Mouse (Mus musculus): ENCODE measurements around the gene Nmd3. TPM values are rescaled to one million over a fixed set of nuclear protein-coding genes. Genes with fewer than 3 reads are reported as not detected.

The Nmd3 gene
- 106 and 109 TPM in 2 replicates for polyA plus RNA-seq (2016; fragmentation: Nextera tagmentation; extraction: Ambion mirVana)

DNA sequence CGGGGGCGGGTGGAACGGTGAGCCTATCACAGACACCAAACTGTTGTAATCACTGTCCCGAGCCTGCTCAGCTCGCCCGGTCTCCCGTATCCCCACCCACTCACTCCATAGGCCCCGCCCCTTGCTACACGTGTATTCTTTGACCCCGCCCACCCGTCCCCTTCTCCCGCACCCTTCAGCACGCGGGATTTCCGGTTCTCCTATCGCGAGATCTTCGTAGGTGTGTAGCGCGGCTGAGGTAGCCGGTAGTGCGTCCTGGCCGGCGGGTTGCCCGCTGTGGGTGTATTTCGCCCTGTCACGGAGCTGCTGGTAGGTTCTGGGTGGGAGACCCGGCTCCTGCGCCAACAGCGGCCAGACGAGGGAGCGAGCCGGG is at the start of gene Nmd3:
Nmd3 (plus strand) TSS at position 172 of the 373 bp plus-strand sequence.
- H3K9me3 ChIP-seq = no peaks in the 10 kb centered on the region
- peak within 1 kb of the TSS; percentile 96 for H3K4me3 ChIP-seq
- ATAC-seq (ENCODE audit: low FRiP score, low read depth) = peak; percentile 96
- under 1% methylated on average over 33 of the region's 33 CpGs for WGBS
- H3K9ac ChIP-seq (replicated peaks) = peak within 1 kb of the TSS; percentile 93
- H3K27me3 ChIP-seq = no peaks in the 10 kb centered on the region
- H3K4me2 ChIP-seq (replicated peaks) = peak within 1 kb of the TSS; percentile 70
- H3K27ac ChIP-seq (replicated peaks) = peak within 1 kb of the TSS; percentile 91
- H3K4me1 ChIP-seq = peaks cover 16% of the 10 kb centered on the region
- no peaks in the 10 kb centered on the region for H3K36me3 ChIP-seq

DNA sequence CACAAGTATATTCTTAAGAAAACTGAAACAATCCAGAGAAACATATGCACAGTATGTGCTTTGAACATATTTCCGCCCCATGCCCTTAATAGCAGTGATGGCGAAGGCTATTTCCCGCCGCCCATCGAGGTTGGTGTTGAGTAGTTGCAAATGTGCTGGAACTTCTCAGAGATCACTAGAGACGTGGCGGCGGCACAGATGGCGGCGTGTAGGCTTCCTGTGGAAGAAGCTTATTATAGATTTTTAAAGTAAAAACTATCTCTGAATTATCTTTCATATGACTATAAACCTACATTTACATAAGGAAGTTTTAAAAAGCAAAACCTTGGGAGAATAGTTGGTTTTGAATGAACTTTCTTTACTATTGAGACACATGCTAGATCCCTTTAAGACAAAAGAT is 48.4 kb upstream of the Nmd3 start:
- Histone ChIP-seq H3K36me3 (no peaks in the 10 kb centered on the region), H3K4me2 (replicated peaks) (no peak overlapping the region), H3K9me3 (no peaks in the 10 kb centered on the region), H3K27me3 (no peaks in the 10 kb centered on the region), H3K4me1 (no peaks in the 10 kb centered on the region), H3K27ac (replicated peaks) (no peak overlapping the region), H3K4me3 (no peak overlapping the region), H3K9ac (replicated peaks) (no peak overlapping the region)
- ATAC-seq (ENCODE audit: low FRiP score, low read depth) = no peak
- 96% methylated on average over 10 of the region's 10 CpGs for WGBS

- no peaks in the 10 kb centered on the region for H3K36me3 ChIP-seq
- no peak overlapping the region for H3K4me3 ChIP-seq
- no peak overlapping the region for H3K27ac ChIP-seq (replicated peaks)
- no peaks in the 10 kb centered on the region for H3K4me1 ChIP-seq
- no peaks in the 10 kb centered on the region for H3K9me3 ChIP-seq
- no peak overlapping the region for H3K4me2 ChIP-seq (replicated peaks)
- ATAC-seq (ENCODE audit: low FRiP score, low read depth) = no peak
- 94% methylated on average over 3 of the region's 3 CpGs for WGBS
- H3K27me3 ChIP-seq = no peaks in the 10 kb centered on the region
- no peak overlapping the region for H3K9ac ChIP-seq (replicated peaks)
These were observed 47.6 kb upstream of the Nmd3 start for GRCm38 (mm10) chr3:69674206-69674605.

- 88% methylated on average over 1 of the region's 1 CpGs for WGBS
- H3K27me3 ChIP-seq = no peaks in the 10 kb centered on the region
- H3K4me1 ChIP-seq = no peaks in the 10 kb centered on the region
- ATAC-seq (ENCODE audit: low FRiP score, low read depth) = no peak
- H3K9ac ChIP-seq (replicated peaks) = no peak overlapping the region
- no peaks in the 10 kb centered on the region for H3K9me3 ChIP-seq
- no peak overlapping the region for H3K4me3 ChIP-seq
- H3K36me3 ChIP-seq = no peaks in the 10 kb centered on the region
- H3K4me2 ChIP-seq (replicated peaks) = no peak overlapping the region
- H3K27ac ChIP-seq (replicated peaks) = no peak overlapping the region
These were observed 32.0 kb upstream of the Nmd3 start for GRCm38 (mm10) chr3:69689791-69690190.

DNA sequence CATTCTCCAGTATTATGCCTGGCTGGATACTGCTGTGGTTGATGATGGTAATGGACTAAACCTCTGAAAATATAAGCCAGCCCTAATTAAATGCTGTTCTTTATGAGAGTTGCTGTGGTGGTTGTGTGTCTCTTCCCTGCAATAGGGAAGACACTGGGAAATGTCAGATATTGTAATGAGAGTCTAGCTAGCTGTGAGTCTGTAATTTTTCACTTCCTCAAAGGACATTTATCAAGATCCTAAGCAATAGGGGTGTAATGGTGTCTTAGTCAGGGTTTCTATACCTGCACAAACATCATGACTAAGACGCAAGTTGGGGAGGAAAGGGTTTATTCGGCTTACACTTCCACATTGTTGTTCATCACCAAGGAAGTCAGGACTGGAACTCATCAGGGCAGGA is 30.8 kb upstream of the Nmd3 start:
- no peaks in the 10 kb centered on the region for H3K9me3 ChIP-seq

GRCm38 (mm10) chr3:69699851-69700500 is 21.8 kb upstream of the Nmd3 start:
- Histone ChIP-seq H3K27me3 (no peaks in the 10 kb centered on the region), H3K4me3 (no peak overlapping the region), H3K9ac (replicated peaks) (no peak overlapping the region), H3K9me3 (no peaks in the 10 kb centered on the region), H3K27ac (replicated peaks) (no peak overlapping the region), H3K36me3 (no peaks in the 10 kb centered on the region), H3K4me1 (peaks cover 4% of the 10 kb centered on the region; the same call in 1 of the 2 replicates), H3K4me2 (replicated peaks) (no peak overlapping the region)
- WGBS = 53% methylated on average over 6 of the region's 6 CpGs
- no peak for ATAC-seq (ENCODE audit: low FRiP score, low read depth)

More for the DNA sequence above, 30.8 kb upstream of the Nmd3 start:
- no peak overlapping the region for H3K4me2 ChIP-seq (replicated peaks)
- no peaks in the 10 kb centered on the region for H3K27me3 ChIP-seq
- no peak overlapping the region for H3K9ac ChIP-seq (replicated peaks)
- no peak for ATAC-seq (ENCODE audit: low FRiP score, low read depth)
- no peak overlapping the region for H3K27ac ChIP-seq (replicated peaks)
- no peaks in the 10 kb centered on the region for H3K4me1 ChIP-seq
- WGBS = 97% methylated on average over 2 of the region's 2 CpGs
- no peak overlapping the region for H3K4me3 ChIP-seq
- no peaks in the 10 kb centered on the region for H3K36me3 ChIP-seq

DNA sequence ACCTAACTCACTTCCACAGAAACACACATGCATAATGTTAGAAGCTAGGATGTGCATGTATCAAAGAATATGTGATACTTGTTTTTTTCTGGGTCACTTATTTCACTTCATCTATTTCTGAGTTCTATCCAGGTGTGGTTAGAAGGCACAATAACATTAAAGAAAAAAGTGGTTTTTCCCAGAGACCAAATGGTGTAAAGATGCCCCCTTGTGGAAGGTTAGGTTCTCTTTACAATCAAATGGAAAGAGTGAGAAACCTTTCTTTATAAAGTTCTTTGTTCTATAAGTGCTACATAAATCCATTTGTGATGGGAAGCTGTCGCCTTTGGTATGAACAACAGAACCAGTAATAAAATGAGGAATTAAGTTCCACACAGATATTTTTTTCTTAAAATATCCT is 19.9 kb upstream of the Nmd3 start:
- H3K4me1 ChIP-seq = peaks cover 4% of the 10 kb centered on the region; the same call in 1 of the 2 replicates
- no peak overlapping the region for H3K4me2 ChIP-seq (replicated peaks)
- H3K9me3 ChIP-seq = no peaks in the 10 kb centered on the region
- no peaks in the 10 kb centered on the region for H3K36me3 ChIP-seq
- no peak overlapping the region for H3K9ac ChIP-seq (replicated peaks)
- no peak overlapping the region for H3K4me3 ChIP-seq
- WGBS = 43% methylated on average over 1 of the region's 1 CpGs
- no peaks in the 10 kb centered on the region for H3K27me3 ChIP-seq
- no peak overlapping the region for H3K27ac ChIP-seq (replicated peaks)
- ATAC-seq (ENCODE audit: low FRiP score, low read depth) = no peak

DNA sequence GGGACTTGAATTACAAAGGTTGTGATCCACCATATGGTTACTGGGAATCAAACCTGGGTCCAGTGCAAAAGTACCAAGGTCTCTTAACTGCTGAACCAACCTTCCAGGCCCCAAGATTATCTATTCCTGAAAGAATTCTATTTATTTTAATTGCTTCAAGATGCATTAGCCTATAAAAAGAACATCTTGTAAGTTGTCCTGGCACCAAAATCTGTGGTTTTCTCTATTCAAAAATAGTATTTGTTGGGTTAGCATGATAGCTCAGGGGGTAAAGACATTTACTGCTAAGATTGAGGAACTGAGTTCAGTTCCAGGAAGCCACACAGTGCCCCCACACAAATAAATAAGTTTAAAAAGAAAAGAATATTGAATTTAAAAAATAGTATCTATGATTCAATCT is 19.4 kb upstream of the Nmd3 start:
- Histone ChIP-seq H3K36me3 (no peaks in the 10 kb centered on the region), H3K27me3 (no peaks in the 10 kb centered on the region), H3K4me1 (peaks cover 4% of the 10 kb centered on the region; the same call in 1 of the 2 replicates), H3K27ac (replicated peaks) (no peak overlapping the region), H3K9me3 (no peaks in the 10 kb centered on the region), H3K4me3 (no peak overlapping the region), H3K9ac (replicated peaks) (no peak overlapping the region), H3K4me2 (replicated peaks) (no peak overlapping the region)
- no peak for ATAC-seq (ENCODE audit: low FRiP score, low read depth)

DNA sequence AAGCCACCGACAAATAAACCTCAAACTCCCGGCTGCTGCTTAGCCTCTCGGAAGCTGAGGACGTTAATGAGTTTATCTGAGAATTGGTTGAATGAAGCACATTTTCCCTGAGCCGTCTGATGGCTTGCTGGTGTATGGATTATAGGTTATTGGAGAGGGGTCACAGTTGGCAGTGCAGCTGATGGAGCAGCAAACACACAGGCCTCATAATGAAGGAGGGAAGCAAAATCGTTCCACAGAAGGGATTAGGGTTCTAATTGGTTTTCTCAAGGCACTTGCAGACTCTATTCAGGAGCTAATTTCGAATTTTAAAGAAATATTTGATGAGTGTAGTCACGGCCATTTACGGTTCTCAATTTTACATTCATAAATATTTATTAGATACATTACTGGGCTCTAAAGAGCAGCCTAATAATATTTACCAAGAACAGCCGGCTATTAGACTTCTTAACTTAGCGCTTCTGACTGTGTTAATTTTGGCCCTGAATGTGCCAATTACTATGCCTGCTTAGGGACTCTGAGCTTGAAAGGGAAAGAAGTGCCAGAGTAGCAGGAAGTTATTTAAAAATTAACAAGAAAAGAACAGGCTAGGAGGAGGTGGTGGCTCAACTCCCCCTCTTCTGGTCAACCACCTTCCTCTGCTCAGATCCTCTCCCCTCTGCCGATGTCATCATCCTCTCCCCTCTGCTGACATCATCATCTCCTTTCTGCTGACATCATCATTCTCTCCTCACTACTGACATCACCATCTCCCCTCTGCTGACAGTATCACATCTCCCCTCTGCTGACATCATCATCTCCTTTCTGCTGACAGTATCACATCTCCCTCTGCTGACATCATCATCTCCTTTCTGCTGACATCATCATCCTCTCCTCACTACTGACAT is 12.5 kb upstream of the Nmd3 start:
- ATAC-seq (ENCODE audit: low FRiP score, low read depth) = peak; percentile 88
- WGBS = 26% methylated on average over 12 of the region's 12 CpGs
- no peak overlapping the region for H3K4me2 ChIP-seq (replicated peaks)
- peaks cover 20% of the 10 kb centered on the region for H3K4me1 ChIP-seq
- H3K9me3 ChIP-seq = no peaks in the 10 kb centered on the region
- H3K27ac ChIP-seq (replicated peaks) = peak overlapping the region; percentile 39
- no peaks in the 10 kb centered on the region for H3K36me3 ChIP-seq
- no peak overlapping the region for H3K9ac ChIP-seq (replicated peaks)
- H3K4me3 ChIP-seq = no peak overlapping the region
- H3K27me3 ChIP-seq = no peaks in the 10 kb centered on the region; the same call in 1 of the 2 replicates

DNA sequence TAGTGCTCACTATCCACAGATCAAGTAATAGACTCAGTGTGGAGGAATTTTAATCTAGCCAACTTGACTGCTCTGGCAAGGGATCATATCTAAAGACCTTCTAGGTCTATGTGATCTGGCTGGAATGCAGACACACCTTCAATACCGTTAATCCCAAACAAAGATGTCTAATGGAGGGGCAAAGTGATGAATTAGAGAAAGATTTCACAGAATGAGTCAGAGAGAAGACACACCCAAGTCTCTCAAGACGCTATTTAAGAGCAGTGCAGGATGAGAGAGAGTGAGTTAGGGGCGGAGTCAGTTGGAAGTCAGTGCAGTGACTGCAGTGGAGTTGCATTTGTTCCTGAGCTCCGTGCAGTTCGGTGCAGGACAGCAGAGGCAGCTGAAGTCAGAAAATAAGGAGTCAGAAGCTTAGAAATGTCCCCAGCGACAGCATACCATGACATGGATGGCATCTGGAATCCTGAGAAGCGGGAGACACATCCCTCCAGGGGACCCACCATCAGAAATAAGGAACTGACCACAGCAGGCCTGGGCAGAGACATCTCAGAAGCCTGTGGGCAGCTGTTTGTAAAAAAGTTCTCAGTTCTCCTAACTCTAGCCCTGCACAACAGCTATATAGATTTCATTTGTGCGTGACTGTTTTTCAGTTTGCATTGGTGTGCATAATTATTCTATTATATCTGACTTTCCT is 9.7 kb upstream of the Nmd3 start:
- Histone ChIP-seq H3K27me3 (no peaks in the 10 kb centered on the region; the same call in none of the 2 replicates), H3K4me2 (replicated peaks) (no peak overlapping the region), H3K4me3 (no peak overlapping the region), H3K9me3 (no peaks in the 10 kb centered on the region), H3K9ac (replicated peaks) (no peak overlapping the region), H3K4me1 (peaks cover 20% of the 10 kb centered on the region), H3K27ac (replicated peaks) (no peak overlapping the region), H3K36me3 (no peaks in the 10 kb centered on the region)
- ATAC-seq (ENCODE audit: low FRiP score, low read depth) = no peak
- 50% methylated on average over 8 of the region's 8 CpGs for WGBS

DNA sequence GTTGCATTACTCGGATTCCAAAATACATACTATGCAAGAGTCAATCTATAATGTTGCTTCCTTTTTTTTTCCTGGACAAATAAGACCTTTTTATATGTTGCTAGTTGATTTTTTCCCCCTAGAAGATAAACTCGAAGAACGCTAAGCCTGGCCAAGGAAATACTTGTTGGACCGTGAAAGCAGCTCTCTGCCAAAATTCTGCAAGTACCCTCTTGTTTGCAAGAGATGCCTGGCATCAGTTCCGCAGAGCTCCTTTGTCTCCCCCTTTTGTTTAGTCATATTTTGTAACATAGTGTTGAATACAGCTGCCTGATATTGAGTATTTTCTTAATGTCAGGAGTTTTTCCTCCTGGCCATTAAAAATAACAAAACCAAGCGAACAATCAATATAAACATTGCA is 4.3 kb upstream of the Nmd3 start:
- Histone ChIP-seq H3K27me3 (no peaks in the 10 kb centered on the region; the same call in 1 of the 2 replicates), H3K9me3 (no peaks in the 10 kb centered on the region), H3K4me3 (no peak overlapping the region), H3K9ac (replicated peaks) (no peak overlapping the region), H3K4me2 (replicated peaks) (no peak overlapping the region), H3K4me1 (no peaks in the 10 kb centered on the region), H3K27ac (replicated peaks) (no peak overlapping the region), H3K36me3 (no peaks in the 10 kb centered on the region)
- WGBS = 84% methylated on average over 6 of the region's 6 CpGs
- ATAC-seq (ENCODE audit: low FRiP score, low read depth) = no peak
